Mouse (Mus musculus) hindbrain, postnatal 0 days (tissue): ENCODE measurements around the gene Prf1. TPM values are rescaled to one million over a fixed set of nuclear protein-coding genes. Genes with fewer than 3 reads are reported as not detected.
A peak's percentile ranks its signal among the peaks of the same experiment; 100 is the strongest.

Experiments used
- ATAC-seq: fragments of 200-750 bp; cut with Nextera tagmentation; 2 replicates; pipeline ENCODE4 v1.8.0; 2017; ENCODE audit warnings: mild to moderate bottlenecking, moderate TSS enrichment, moderate library complexity
- DNase-seq: peaks from one replicate; pipeline ENCODE4 v3.0.0-alpha.2; 2015; ENCODE audit warnings: low spot score
- H3K27ac ChIP-seq: fragments of 300-500 bp; sonication (generic); 2 replicates; pipeline ENCODE4 v1.5.1; 2014; ENCODE audit warnings: mild to moderate bottlenecking
- H3K27me3 ChIP-seq: fragments of 300-500 bp; sonication (generic); 2 replicates; pipeline ENCODE4 v1.6.1; 2014; ENCODE audit warnings: low read length, mixed read lengths; ENCODE audit not compliant: insufficient read depth
- H3K36me3 ChIP-seq: fragments of 300-500 bp; sonication (generic); 2 replicates; pipeline ENCODE4 v1.6.1; 2014; ENCODE audit warnings: low read length, mixed read lengths; ENCODE audit not compliant: insufficient read depth
- H3K4me1 ChIP-seq: fragments of 300-500 bp; sonication (generic); 2 replicates; pipeline ENCODE4 v1.6.1; 2014; ENCODE audit warnings: antibody characterized with exemption, low read length, mixed read lengths; ENCODE audit not compliant: insufficient read depth
- H3K4me2 ChIP-seq: fragments of 300-500 bp; sonication (generic); 2 replicates; pipeline ENCODE4 v1.6.1; 2014; ENCODE audit warnings: low read depth, mild to moderate bottlenecking, low read length, moderate library complexity, mixed read lengths
- H3K4me3 ChIP-seq: fragments of 300-500 bp; sonication (generic); 2 replicates; pipeline ENCODE4 v1.5.1; 2014; ENCODE audit warnings: low read length
- H3K9ac ChIP-seq: fragments of 300-500 bp; sonication (generic); replicated peaks from 2 replicates; pipeline ENCODE4 v1.6.1; 2014; ENCODE audit warnings: mild to moderate bottlenecking, low read length, moderate library complexity, mixed read lengths
- H3K9me3 ChIP-seq: fragments of 300-500 bp; sonication (generic); 2 replicates; pipeline ENCODE4 v1.6.1; 2016; ENCODE audit warnings: low read length, mixed read lengths
- CTCF ChIP-seq: IDR thresholded peaks from 2 replicates; pipeline ENCODE4 v1.5.1; 2016; ENCODE audit warnings: antibody characterized with exemption, control low read depth, low read depth
- WGBS: fragments of 180-500 bp; shearing (Covaris S2); extraction: QIAGEN DNeasy Blood & Tissue Kit; methylation state at CpG from one replicate; pipeline ENCODE4 v1.1.7; 2014; 5-methylcytosine and 5-hydroxymethylcytosine counted together
- polyA plus RNA-seq: library from polyadenylated mRNA; unstranded; fragments of >200 nt; fragmentation: Nextera tagmentation; extraction: Ambion mirVana; gene quantifications from 2 replicates; pipeline ENCODE4 v1.2.1, GENCODE M21; 2015
- total RNA-seq: library from RNA; depleted of rRNA; stranded (reverse); fragments of >200 nt; gene quantifications from 2 replicates; pipeline ENCODE4 v1.2.3, GENCODE M21; 2014

The Prf1 gene
- total and polyA plus RNA-seq, 2 experiments from 2014 or later: not detected

- Histone ChIP-seq H3K4me1 (no peaks in the 10 kb centered on the region), H3K4me2 (no peak overlapping the region), H3K9me3 (no peaks in the 10 kb centered on the region; the same call in 1 of the 2 replicates), H3K27me3 (no peaks in the 10 kb centered on the region), H3K4me3 (no peak overlapping the region), H3K27ac (no peak overlapping the region), H3K36me3 (peaks cover 10% of the 10 kb centered on the region; the same call in 1 of the 2 replicates), H3K9ac (no peak overlapping the region)
- WGBS: 92% methylated on average over 3 of the region's 3 CpGs
- DNase-seq (no peak), ATAC-seq (no peak)
- no peak for TF ChIP-seq CTCF
These were observed 20.9 kb downstream of the Prf1 start for GRCm38 (mm10) chr10:61318527-61318926.

- H3K4me1 ChIP-seq: peaks cover 8% of the 10 kb centered on the region
- H3K9ac ChIP-seq: no peak overlapping the region
- H3K27ac ChIP-seq: no peak overlapping the region
- no peak overlapping the region for H3K4me3 ChIP-seq
- no peak overlapping the region for H3K4me2 ChIP-seq
- WGBS: 58% methylated on average over 8 of the region's 8 CpGs
- H3K36me3 ChIP-seq: peaks cover 10% of the 10 kb centered on the region; the same call in 1 of the 2 replicates
- H3K27me3 ChIP-seq: no peaks in the 10 kb centered on the region
- TF ChIP-seq CTCF: no peak
- no peaks in the 10 kb centered on the region; the same call in 1 of the 2 replicates for H3K9me3 ChIP-seq
- ATAC-seq: no peak
- no peak for DNase-seq
These were observed 27.1 kb downstream of the Prf1 start for GRCm38 (mm10) chr10:61324717-61325116.

- peaks cover 9% of the 10 kb centered on the region; the same call in 1 of the 2 replicates for H3K36me3 ChIP-seq
- ATAC-seq (no peak), DNase-seq (no peak)
- no peaks in the 10 kb centered on the region; the same call in 1 of the 2 replicates for H3K9me3 ChIP-seq
- TF ChIP-seq CTCF: no peak
- no peak overlapping the region for H3K4me2 ChIP-seq
- H3K4me1 ChIP-seq: peaks cover 8% of the 10 kb centered on the region
- no peak overlapping the region for H3K4me3 ChIP-seq
- H3K9ac ChIP-seq: no peak overlapping the region
- H3K27me3 ChIP-seq: no peaks in the 10 kb centered on the region
- 55% methylated on average over 9 of the region's 9 CpGs for WGBS
- H3K27ac ChIP-seq: no peak overlapping the region
These were observed 28.2 kb downstream of the Prf1 start for GRCm38 (mm10) chr10:61325782-61326328.

GRCm38 (mm10) chr10:61327545-61327944 lies 29.9 kb downstream of the Prf1 start:
- ATAC-seq (no peak), DNase-seq (no peak)
- no peak overlapping the region for H3K4me3 ChIP-seq
- 81% methylated on average over 10 of the region's 10 CpGs for WGBS
- TF ChIP-seq CTCF: no peak
- H3K9ac ChIP-seq: no peak overlapping the region
- H3K9me3 ChIP-seq: no peaks in the 10 kb centered on the region; the same call in 1 of the 2 replicates
- no peaks in the 10 kb centered on the region for H3K27me3 ChIP-seq
- no peak overlapping the region for H3K4me2 ChIP-seq
- H3K27ac ChIP-seq: no peak overlapping the region
- H3K4me1 ChIP-seq: peaks cover 8% of the 10 kb centered on the region
- peaks cover 7% of the 10 kb centered on the region; the same call in 1 of the 2 replicates for H3K36me3 ChIP-seq

GRCm38 (mm10) chr10:61328927-61329326 lies 31.3 kb downstream of the Prf1 start:
- Histone ChIP-seq H3K4me2 (no peak overlapping the region), H3K4me1 (peaks cover 8% of the 10 kb centered on the region), H3K9ac (no peak overlapping the region), H3K27ac (no peak overlapping the region), H3K27me3 (no peaks in the 10 kb centered on the region), H3K4me3 (no peak overlapping the region), H3K36me3 (no peaks in the 10 kb centered on the region), H3K9me3 (no peaks in the 10 kb centered on the region)
- ATAC-seq (no peak), DNase-seq (peak; percentile 36)
- no peak for TF ChIP-seq CTCF
- WGBS: 45% methylated on average over 7 of the region's 7 CpGs

- Histone ChIP-seq H3K27me3 (no peaks in the 10 kb centered on the region), H3K4me3 (no peak overlapping the region), H3K4me2 (no peak overlapping the region), H3K36me3 (no peaks in the 10 kb centered on the region), H3K4me1 (peaks cover 8% of the 10 kb centered on the region), H3K9ac (no peak overlapping the region), H3K9me3 (no peaks in the 10 kb centered on the region), H3K27ac (peak overlapping the region; percentile 51; the same call in 1 of the 2 replicates)
- 45% methylated on average over 5 of the region's 5 CpGs for WGBS
- no peak for TF ChIP-seq CTCF
- peak; percentile 88 for ATAC-seq
- peak; percentile 78 for DNase-seq
These were observed 33.4 kb downstream of the Prf1 start for GRCm38 (mm10) chr10:61331046-61331445.

GRCm38 (mm10) chr10:61334545-61334944 lies 36.9 kb downstream of the Prf1 start:
- H3K27me3 ChIP-seq: no peaks in the 10 kb centered on the region
- H3K4me2 ChIP-seq: no peak overlapping the region
- WGBS: 63% methylated on average over 7 of the region's 7 CpGs
- no peaks in the 10 kb centered on the region; the same call in 1 of the 2 replicates for H3K36me3 ChIP-seq
- no peak for ATAC-seq
- H3K4me3 ChIP-seq: no peak overlapping the region
- no peak overlapping the region for H3K9ac ChIP-seq
- no peak overlapping the region for H3K27ac ChIP-seq
- no peak for TF ChIP-seq CTCF
- DNase-seq: no peak
- H3K9me3 ChIP-seq: no peaks in the 10 kb centered on the region
- H3K4me1 ChIP-seq: no peaks in the 10 kb centered on the region
